Mouse (Mus musculus): ENCODE results near the gene Macrod2.
A peak's percentile ranks its signal among the peaks of the same experiment; 100 is the strongest.

The Macrod2 gene

DNA sequence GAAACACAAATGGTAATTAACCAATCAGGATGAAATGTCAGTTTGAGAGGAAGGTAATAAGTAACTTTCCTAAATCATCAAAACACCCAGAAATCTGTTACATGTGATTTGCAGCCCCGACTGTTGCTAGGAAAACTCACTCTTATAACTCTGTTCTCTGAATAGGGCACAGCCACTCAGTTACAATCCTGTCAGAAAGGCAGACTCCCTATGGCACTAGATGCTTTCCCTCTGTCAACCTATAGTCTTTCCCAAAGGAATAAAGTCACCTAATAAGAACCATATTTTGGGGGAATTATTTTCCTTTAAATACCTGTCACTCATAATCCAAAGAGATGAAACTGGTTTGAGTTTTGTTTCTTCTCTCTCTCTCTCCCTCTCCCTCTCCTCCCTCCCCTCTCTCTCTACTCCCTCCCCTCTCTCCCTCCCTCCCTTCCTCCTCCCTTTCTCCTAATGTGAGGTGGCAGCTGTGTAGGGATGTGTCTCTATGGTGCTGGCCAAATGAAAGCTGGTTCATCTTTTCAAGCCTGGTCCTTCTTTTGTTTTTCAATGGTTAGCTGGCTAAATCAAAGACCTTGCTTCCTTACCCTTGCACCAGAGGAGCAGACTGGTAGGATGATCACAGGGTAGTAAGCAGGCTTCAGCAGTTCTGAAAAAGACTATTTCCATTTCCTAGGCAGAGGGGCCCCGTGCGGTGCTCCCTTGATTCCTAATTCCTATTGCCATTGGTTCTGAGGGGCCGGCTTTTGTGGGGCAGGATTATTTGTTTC is 661.8 kb downstream of the Macrod2 start:
- no peak for DNase-seq (ENCODE audit: low read depth, low spot score)

DNA sequence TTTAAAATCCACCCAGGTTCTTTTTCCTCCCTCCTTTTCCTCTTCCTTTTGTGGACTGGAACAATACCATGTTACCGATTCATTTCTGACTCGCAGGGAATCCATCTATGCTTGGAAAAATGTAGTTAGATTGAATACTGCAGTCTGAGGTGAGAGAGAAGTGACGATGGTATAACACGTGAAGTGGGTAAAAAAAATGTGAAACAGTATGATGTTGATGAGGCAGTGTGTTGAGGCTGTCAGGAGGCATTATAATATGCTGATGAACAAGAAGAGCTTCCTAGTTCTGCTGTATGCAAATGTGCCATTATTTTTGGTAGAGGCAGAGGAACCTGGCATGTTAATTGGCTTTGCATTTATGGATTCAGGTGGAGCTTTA is 662.3 kb downstream of the Macrod2 start:
- no peak for DNase-seq (ENCODE audit: low read depth, low spot score)

DNA sequence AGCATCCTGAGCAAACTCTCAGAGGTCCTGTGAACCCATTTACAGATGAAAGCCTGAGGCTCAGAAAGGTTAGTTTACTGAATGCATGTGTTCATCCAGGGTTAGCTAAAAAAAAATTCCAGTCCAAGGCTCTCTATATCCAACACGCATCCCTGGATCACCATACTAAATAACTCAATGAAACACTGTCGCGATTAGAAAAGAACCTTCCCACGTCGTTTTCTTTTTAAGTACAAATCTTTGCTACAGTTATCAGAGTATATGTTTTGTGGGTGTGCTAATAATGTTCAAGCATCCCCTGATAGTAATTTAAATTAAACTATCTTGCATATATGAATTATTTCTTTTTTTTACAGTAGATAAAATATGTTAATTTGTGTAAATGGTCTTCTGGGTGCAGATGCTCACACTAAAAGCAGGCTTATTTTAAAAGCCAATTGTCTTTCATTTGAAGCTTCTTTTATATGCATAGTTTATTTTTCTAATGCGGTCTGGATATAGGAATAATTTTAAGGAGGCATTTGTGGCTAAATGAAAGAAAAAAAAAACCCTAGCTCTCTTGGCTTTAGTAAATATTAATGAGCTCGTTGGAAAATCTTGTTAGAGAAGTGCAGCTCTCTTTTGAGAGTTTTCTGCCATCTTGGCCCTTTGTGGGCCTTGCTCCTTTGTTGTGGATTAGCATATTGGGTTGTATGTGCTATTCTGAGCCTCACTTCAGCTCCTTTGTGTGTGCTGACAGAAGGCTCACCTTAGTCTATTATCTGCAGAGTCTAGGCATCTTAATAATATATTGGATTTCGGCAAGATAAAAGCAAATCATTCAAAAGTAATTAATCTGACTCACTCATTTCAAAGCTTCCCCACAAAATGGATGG is 679.1 kb downstream of the Macrod2 start:
- no peak for DNase-seq (ENCODE audit: low read depth, low spot score)

GRCm38 (mm10) chr2:141078221-141078620 is 683.1 kb downstream of the Macrod2 start:
- no peak for DNase-seq (ENCODE audit: low read depth, low spot score)

DNA sequence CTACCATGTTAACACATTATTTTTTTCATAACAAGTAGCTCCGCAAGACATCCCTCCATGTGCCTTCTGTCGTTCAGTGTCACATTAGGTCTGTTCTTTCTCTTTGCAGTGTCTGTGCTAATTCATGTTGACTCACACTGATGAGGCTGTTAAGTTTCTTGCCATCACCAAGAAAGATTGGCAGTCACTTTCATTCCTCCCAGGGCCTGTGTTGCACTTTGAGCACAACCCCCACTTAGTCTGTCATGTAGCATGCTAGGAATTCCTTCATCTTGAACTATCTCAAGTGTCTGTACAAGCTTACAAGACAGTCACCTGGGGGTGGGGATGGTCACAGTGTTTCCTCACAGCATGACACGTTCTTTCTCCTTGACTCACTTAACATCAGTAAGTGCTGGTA is 696.2 kb downstream of the Macrod2 start:
- DNase-seq (ENCODE audit: low read depth, low spot score), result no peak

GRCm38 (mm10) chr2:141117579-141117978 is 722.5 kb downstream of the Macrod2 start:
- no peak for DNase-seq (ENCODE audit: low read depth, low spot score)

- no peak for DNase-seq (ENCODE audit: low read depth, low spot score)
Measured at GRCm38 (mm10) chr2:141123875-141124274, 728.8 kb downstream of the Macrod2 start.

DNA sequence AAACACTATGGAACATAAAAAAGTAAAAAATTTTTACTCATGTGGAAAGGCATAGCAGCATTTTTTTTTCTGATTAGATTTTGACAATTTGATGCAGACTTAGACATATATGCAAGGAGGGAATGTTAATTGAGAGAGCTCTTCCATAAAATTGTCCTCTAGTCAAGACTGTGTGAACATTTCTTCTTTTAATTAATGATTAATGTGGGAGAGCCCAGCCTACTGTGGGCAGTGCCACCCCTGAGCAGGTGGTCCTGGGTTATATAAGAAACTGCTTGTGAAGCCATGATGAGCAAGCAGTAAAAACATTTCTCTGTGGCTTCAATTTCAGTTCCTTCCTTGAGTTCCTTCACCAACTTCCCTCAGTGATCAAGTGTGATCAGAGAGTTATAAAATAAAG is 730.5 kb downstream of the Macrod2 start:
- DNase-seq (ENCODE audit: low read depth, low spot score), result no peak

DNA sequence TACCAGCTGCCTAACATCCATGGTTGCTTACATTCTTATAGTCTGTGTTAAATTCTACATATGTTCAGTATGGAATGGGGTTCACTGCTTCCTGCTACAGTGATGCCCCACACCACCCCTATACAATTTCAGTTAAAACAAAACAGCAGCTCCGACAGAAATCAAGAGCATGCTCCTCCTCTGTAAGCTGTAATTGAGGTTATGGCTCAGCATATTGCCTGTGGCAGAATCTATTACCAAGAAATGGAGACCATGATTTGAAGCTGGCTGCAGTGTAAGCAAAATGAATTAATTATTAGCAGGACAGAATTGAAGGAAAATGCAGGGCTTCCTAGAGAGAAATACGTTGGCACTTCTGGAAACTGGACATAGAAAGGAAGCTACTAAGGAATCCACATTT is 747.2 kb downstream of the Macrod2 start:
- DNase-seq (ENCODE audit: low read depth, low spot score), result no peak

- no peak for DNase-seq (ENCODE audit: low read depth, low spot score)
Measured at GRCm38 (mm10) chr2:141152011-141152772, 757.1 kb downstream of the Macrod2 start.

DNA sequence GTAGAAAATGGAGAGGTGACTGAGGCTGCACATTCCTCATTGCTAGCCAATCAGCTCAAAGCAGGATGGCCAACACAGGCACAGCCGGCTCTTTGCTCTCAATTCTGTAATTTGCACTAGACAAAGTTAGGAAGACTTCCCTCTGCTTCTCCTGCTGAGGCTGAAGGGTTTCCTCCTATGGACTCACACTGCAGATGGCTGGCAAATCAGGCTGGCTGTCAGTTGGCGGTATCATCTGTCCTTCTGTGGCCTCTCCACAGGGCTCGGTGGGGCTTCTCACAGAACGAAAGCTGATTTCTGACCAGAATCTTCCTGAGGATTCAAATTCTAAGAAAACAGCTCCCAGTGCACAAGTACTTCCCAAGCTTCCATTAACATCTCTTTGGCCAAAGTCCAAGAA is 760.9 kb downstream of the Macrod2 start:
- DNase-seq (ENCODE audit: low read depth, low spot score), result no peak

DNA sequence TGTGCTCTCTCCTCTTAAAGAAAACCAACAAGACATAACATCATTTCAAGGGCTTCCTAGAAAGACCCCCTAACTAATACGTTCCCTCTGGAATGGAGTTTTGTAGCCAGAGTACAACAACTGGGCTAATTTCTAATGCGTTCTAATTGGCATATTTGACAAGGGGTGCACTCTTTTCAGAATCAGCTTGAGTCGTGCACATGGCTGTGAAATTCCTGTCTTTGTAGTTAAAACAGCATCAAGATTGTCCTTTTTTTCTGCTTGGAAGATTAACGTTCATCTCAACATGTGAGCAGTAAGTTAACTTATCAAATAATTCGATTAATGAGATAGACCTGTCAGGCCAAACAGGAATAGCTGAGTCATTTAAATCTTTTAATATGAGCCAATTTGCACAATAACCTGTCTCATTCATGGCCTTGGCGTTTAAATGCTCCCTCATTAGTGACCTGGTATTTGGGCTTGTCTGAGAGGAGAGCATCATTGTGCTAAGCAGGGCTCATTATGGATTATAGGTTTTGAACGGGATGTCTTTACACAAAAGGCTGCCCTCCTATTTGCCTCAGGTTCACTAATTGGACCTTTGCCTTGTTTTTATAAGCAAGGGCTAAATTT is 762.0 kb downstream of the Macrod2 start:
- DNase-seq (ENCODE audit: low read depth, low spot score), result no peak

DNA sequence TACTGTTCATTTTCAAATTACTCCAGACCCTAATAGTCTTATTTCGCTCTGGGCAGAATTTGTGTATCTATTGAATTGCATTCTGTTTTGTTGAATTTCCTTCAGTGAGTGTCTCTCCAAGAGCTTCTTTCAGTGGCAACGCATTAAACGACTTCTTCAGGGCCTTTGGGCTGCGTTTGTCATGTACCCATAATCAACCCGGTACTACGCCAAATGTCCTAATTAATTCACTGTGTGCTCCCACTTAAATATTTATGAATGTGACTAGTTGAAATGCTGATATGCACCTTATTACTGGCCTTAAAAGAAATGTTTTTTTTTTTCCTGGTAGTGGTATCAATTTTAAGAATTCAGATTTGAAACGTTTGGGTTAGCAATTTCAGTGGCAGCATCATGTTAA is 763.1 kb downstream of the Macrod2 start:
- DNase-seq (ENCODE audit: low read depth, low spot score), result no peak

DNA sequence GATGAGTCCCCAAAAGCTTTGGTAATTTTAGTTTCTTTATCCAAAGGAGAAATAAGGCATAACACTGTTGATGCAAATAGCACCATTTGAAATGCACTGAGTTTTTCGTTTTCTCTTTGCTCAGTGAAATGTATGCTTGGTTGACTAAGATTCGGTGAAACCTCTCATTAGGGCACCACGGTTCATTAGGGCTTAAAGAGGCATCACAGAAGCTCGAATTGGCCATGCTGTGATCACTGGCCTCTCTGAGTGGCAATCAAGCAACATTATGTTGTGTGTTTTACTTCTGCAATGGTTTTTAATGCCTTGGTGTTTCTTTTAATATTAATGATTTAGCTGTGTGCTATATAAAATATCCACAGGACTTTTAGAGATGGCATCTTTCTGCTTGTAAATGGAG is 768.8 kb downstream of the Macrod2 start:
- DNase-seq (ENCODE audit: low read depth, low spot score), result no peak

- DNase-seq (ENCODE audit: low read depth, low spot score), result no peak
Measured at GRCm38 (mm10) chr2:141169586-141169985, 774.5 kb downstream of the Macrod2 start.

DNA sequence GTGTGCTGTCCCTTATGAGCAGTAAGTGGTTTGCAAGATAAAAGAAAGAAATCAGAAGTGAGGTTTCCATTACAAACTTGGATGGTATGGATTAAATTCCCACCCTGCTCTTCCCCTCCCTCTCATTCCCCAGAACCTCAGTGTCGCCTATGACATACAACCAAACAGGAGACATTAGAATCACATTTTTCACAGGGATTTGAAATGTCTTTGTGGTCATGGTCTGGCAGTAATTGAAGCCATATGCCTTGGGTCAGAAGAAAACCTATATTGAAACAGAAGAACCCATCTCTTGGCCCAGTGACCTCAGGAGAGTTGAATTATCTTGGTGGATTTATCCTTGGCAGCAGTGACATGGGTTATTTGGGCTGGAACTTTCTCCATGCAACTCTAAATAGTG is 778.1 kb downstream of the Macrod2 start:
- DNase-seq (ENCODE audit: low read depth, low spot score), result peak; percentile 47

DNA sequence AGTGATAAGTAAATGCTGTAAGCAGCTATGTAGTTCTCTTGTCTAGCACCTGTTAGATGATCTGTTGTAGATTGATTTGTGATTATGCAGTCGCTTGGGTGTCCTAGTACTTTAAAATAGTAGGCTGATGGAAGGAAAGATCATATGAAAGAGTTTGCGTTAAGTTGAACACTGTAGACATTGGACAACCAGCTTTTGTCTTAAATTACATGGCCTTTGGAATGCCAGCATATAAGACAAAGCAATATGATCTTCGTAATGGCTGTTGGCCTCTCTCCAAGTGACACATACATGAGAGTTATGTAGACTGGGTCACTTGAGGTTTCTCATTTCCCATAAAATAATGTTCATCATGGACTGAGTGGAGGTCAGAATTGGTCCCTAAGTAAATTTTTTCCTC is 778.5 kb downstream of the Macrod2 start:
- peak; percentile 11 for DNase-seq (ENCODE audit: low read depth, low spot score)

GRCm38 (mm10) chr2:141180656-141181055 is 785.5 kb downstream of the Macrod2 start:
- DNase-seq (ENCODE audit: low read depth, low spot score), result no peak

- no peak for DNase-seq (ENCODE audit: low read depth, low spot score)
Measured at GRCm38 (mm10) chr2:141182034-141182759, 787.1 kb downstream of the Macrod2 start.

DNA sequence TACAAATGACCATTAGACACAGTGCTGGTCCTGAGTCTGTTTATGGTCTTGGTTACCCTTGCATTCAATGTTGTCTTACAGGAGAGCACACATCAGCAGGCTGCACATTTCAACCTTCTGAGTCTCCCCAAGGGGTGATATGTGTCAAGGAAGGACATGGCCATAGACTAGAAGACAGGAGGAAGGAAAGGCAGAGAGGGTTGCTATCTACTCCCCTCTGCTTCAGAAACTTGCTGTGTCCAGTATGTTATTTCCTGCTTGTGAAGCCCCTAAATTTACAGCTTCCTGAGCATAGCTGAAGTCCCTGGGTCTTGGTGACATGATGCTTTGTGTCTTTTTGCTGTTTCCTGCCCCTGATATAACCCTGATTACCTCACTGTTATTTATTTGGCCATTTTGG is 799.4 kb downstream of the Macrod2 start:
- DNase-seq (ENCODE audit: low read depth, low spot score), result no peak

DNA sequence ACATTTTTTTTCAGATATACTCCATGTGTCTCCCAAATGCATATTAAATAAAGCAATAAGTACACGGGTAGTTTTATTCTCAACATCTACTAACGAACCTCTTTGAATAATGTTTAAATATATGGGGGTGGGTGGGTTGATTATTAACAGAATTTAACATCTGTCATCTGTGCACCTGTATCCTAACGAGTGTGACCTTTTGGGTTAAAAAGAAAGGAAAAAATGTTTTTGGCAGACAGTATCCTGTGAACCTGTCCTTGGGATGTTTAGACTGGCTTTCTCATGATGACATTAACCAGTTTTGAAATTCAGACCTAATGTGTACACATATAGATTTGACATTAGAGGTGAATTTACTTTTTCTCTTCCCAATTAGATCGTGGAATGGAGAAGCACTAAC is 805.4 kb downstream of the Macrod2 start:
- DNase-seq (ENCODE audit: low read depth, low spot score), result no peak

Measured in forelimb bud, embryonic 11.5 days (tissue).